Mouse (Mus musculus): ENCODE measurements around the gene Fhdc1.

DNA sequence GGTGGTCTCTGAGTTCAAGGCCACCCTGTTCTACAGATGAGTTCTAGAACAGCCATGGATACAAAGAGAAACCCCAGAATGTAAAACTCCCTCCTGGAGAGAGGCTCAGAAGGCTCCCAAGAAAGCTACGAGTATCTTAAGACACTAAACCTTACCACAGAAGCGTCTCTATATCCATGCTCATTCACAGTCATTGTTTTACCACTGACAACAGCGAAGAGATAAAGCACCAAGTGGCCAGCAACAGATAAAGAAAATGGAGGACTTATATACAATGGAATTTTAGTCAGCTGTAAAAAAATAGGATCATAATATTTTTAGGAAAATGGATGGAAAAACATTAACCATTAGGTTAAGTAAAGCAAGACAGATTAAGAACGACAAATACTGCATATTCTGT, 25.0 kb upstream of the Fhdc1 start:
- TF ChIP-seq MYOG (IDR thresholded peaks at IDR 0.05; ENCODE audit: control insufficient read depth, extremely low read depth, insufficient read length) (no peak), CTCF (IDR thresholded peaks at IDR 0.05; ENCODE audit: control insufficient read depth, insufficient read depth, insufficient read length) (no peak), USF1 (IDR thresholded peaks at IDR 0.05; ENCODE audit: low read depth) (no peak), FOSL1 (IDR thresholded peaks at IDR 0.05; ENCODE audit: insufficient read depth, low read length, poor library complexity, severe bottlenecking) (no peak), MAX (IDR thresholded peaks at IDR 0.05) (no peak)
